Mouse (Mus musculus) embryonic facial prominence, embryonic 10.5 days (tissue): Measurements from ENCODE around the gene Gm853. TPM values are rescaled to one million over a fixed set of nuclear protein-coding genes. Genes with fewer than 3 reads are reported as not detected.

Experiments used
- DNase-seq: peaks from one replicate; pipeline ENCODE4 v3.0.0-alpha.2; 2017; ENCODE audit warnings: low spot score
- H3K27ac ChIP-seq: fragments of 300-500 bp; sonication (generic); replicated peaks from 2 replicates; pipeline ENCODE4 v1.5.1; 2016; ENCODE audit warnings: mild to moderate bottlenecking
- H3K27me3 ChIP-seq: fragments of 300-500 bp; sonication (generic); replicated peaks from 2 replicates; pipeline ENCODE4 v1.6.1; 2016; ENCODE audit warnings: low read depth, mild to moderate bottlenecking; ENCODE audit not compliant: poor library complexity, severe bottlenecking
- H3K36me3 ChIP-seq: fragments of 300-500 bp; sonication (generic); replicated peaks from 2 replicates; pipeline ENCODE4 v1.6.1; 2016; ENCODE audit warnings: mild to moderate bottlenecking, moderate library complexity
- H3K4me1 ChIP-seq: fragments of 300-500 bp; sonication (generic); 2 replicates; pipeline ENCODE4 v1.6.1; 2016
- H3K4me3 ChIP-seq: fragments of 300-500 bp; sonication (generic); 2 replicates; pipeline ENCODE4 v1.5.1; 2016; ENCODE audit warnings: mild to moderate bottlenecking, moderate library complexity
- H3K9me3 ChIP-seq: fragments of 300-500 bp; sonication (generic); 2 replicates; pipeline ENCODE4 v1.6.1; 2016; ENCODE audit warnings: mild to moderate bottlenecking
- WGBS: fragments of 180-500 bp; shearing (Covaris S2); methylation state at CpG from one replicate; pipeline ENCODE4 v1.1.7; 2016; 5-methylcytosine and 5-hydroxymethylcytosine counted together
- polyA plus RNA-seq: library from polyadenylated mRNA; unstranded; fragments of >200 nt; fragmentation: Nextera tagmentation; extraction: Ambion mirVana; gene quantifications from 2 replicates; pipeline ENCODE4 v1.2.1, GENCODE M21; 2016

The Gm853 gene
- polyA plus RNA-seq, 1 experiment from 2014 or later: not detected

GRCm38 (mm10) chr4:130169411-130169971 is 52.7 kb downstream of the Gm853 start:
- Histone ChIP-seq H3K4me1 (peaks cover 77% of the 10 kb centered on the region), H3K9me3 (no peaks in the 10 kb centered on the region), H3K27me3 (peaks cover 67% of the 10 kb centered on the region), H3K27ac (no peak overlapping the region), H3K4me3 (no peak overlapping the region), H3K36me3 (no peaks in the 10 kb centered on the region; the same call in 1 of the 2 replicates)
- DNase-seq: no peak
- WGBS: 83% methylated on average over 16 of the region's 16 CpGs

DNA sequence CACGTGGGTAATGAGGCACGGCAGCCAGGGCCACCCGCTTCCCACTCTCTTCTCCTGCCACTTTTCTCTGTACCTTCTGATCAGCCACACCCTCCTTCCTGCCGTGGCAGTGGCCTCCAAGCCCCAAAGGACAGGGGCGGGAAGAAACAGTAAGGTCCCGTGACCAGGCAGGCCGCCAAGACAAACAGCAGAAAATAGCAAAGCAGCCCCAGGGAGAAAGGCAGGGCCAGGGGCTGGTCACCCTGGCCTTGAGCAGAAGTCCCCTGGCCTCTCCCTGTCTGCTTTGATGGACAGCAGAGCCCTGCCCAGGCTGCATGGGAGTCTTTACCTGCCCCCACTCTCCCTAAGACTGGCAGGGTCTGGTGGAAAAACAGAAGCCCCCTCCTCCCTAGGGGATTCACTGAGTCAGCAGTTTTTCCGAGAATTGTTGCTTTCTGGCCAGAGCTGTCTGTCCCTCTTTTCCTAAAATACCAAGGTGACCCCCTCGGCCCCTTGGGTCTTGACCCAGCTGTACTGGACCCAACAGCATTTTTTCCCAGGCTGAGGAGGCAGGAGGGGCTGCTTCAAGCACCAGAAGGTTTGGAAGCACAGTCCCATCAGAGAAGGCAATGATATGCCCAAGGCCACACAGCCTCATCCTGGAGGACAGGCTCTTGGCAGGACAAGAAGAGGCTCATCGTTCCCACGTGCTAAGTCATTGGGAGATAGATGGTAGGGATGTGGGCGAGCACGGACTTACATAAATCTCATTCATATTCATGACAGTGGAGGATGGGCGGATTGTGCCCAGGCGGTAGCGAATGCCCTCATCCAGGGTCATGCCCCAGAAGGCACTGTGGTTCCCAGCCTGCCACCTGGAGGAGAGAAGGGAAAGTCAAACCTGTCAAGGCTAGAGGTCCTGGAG is 53.7 kb downstream of the Gm853 start:
- no peaks in the 10 kb centered on the region; the same call in 1 of the 2 replicates for H3K36me3 ChIP-seq
- H3K27ac ChIP-seq: peak overlapping the region; percentile 2
- 40% methylated on average over 16 of the region's 16 CpGs for WGBS
- DNase-seq: peak; percentile 66
- peaks cover 74% of the 10 kb centered on the region for H3K4me1 ChIP-seq
- H3K9me3 ChIP-seq: no peaks in the 10 kb centered on the region
- H3K4me3 ChIP-seq: no peak overlapping the region
- H3K27me3 ChIP-seq: peaks cover 67% of the 10 kb centered on the region

DNA sequence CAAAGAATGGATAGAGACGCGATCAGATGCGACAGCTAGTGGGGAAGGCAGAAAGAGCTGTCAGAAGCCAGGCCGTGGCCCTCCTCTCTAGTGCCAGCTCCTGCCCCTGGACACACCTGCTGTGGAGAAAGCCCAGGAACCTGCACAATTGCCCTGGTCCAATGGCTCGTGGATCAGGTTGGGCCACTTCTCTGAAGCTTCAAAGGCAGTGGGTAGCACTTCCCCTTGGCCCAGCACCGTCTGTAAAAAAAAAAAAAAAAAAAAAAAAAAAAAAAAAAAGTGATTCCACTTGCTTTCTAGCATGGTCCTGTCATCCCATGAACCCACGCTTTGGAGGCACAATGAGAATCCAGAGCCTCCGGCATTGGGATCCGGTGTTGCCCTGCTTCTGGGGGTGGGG is 54.4 kb downstream of the Gm853 start:
- 0 out of 2 replicates have a peak overlapping the region, but pooled peaks have one; percentile 1 for H3K27ac ChIP-seq
- peaks cover 74% of the 10 kb centered on the region for H3K4me1 ChIP-seq
- no peaks in the 10 kb centered on the region for H3K9me3 ChIP-seq
- 50% methylated on average over 9 of the region's 9 CpGs for WGBS
- no peak for DNase-seq
- H3K36me3 ChIP-seq: no peaks in the 10 kb centered on the region; the same call in 1 of the 2 replicates
- H3K4me3 ChIP-seq: peak overlapping the region; percentile 38
- H3K27me3 ChIP-seq: peaks cover 67% of the 10 kb centered on the region

DNA sequence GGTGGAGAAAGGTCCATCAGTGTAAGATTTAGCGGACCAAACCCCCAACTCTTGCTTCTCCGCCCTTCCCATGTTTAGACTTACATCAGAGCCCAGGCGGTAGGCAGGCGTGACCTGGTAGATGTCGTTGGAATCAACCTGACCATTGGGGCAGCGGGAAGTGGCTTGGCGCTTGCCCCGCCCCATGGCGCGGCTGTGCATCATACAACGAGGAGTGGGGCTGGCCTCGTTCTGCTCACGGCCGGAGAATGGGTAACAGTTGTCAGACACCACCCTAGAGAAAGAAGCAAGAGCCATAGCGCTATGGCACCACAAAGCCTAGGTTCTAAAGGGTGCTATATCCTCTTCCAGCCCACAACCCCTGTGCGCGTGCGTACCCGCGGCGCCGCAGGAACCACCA is 54.9 kb downstream of the Gm853 start:
- Histone ChIP-seq H3K4me3 (peak overlapping the region; percentile 38), H3K4me1 (peaks cover 73% of the 10 kb centered on the region)

DNA sequence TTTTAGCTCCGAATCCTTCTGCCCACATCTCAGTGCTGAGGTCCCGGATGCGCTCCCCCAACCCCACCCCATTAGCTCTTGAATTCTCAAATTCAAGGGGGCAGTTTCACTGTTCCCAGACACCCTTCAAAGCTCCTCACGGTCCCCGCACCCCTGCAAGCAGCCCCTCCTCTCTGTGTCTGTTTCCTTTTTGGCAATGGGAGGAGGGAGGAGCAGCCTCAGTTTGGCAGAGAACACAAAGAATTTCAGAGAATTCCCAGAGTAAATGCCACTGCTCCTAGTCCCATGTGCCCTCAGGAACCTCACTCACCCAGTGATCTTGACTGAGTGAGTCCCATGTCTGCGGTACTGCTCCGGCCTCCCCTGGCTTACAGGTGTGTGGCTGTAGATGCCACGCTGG is 55.6 kb downstream of the Gm853 start:
- Histone ChIP-seq H3K36me3 (no peaks in the 10 kb centered on the region; the same call in 1 of the 2 replicates), H3K9me3 (no peaks in the 10 kb centered on the region), H3K4me3 (no peak overlapping the region), H3K4me1 (peaks cover 70% of the 10 kb centered on the region), H3K27me3 (peaks cover 71% of the 10 kb centered on the region), H3K27ac (0 out of 2 replicates have a peak overlapping the region, but pooled peaks have one; percentile 1)
- DNase-seq: no peak
- WGBS: 82% methylated on average over 8 of the region's 8 CpGs

More for the DNA sequence above, 54.9 kb downstream of the Gm853 start:
- 44% methylated on average over 22 of the region's 22 CpGs for WGBS
- no peaks in the 10 kb centered on the region; the same call in 1 of the 2 replicates for H3K36me3 ChIP-seq
- H3K27ac ChIP-seq: 0 out of 2 replicates have a peak overlapping the region, but pooled peaks have one; percentile 1
- DNase-seq: peak; percentile 37
- peaks cover 67% of the 10 kb centered on the region for H3K27me3 ChIP-seq
- no peaks in the 10 kb centered on the region for H3K9me3 ChIP-seq

- Histone ChIP-seq H3K4me1 (peaks cover 69% of the 10 kb centered on the region), H3K4me3 (no peak overlapping the region), H3K27ac (peak overlapping the region; percentile 30; the same call in 1 of the 2 replicates), H3K36me3 (no peaks in the 10 kb centered on the region; the same call in 1 of the 2 replicates), H3K27me3 (peaks cover 76% of the 10 kb centered on the region), H3K9me3 (no peaks in the 10 kb centered on the region)
- WGBS: 78% methylated on average over 18 of the region's 18 CpGs
- no peak for DNase-seq
These were observed 56.1 kb downstream of the Gm853 start for GRCm38 (mm10) chr4:130166061-130166460.

- Histone ChIP-seq H3K9me3 (no peaks in the 10 kb centered on the region), H3K36me3 (no peaks in the 10 kb centered on the region; the same call in 1 of the 2 replicates), H3K27ac (peak overlapping the region; percentile 84; the same call in 1 of the 2 replicates), H3K4me1 (peaks cover 62% of the 10 kb centered on the region), H3K27me3 (peaks cover 95% of the 10 kb centered on the region), H3K4me3 (no peak overlapping the region)
- no peak for DNase-seq
- 71% methylated on average over 6 of the region's 6 CpGs for WGBS
These were observed 58.1 kb downstream of the Gm853 start for GRCm38 (mm10) chr4:130164121-130164520.

- peaks cover 55% of the 10 kb centered on the region for H3K4me1 ChIP-seq
- H3K4me3 ChIP-seq: peak overlapping the region; percentile 48
- DNase-seq: peak; percentile 60
- peak overlapping the region; percentile 84 for H3K27ac ChIP-seq
- no peaks in the 10 kb centered on the region for H3K9me3 ChIP-seq
- H3K27me3 ChIP-seq: peaks cover 91% of the 10 kb centered on the region
- no peaks in the 10 kb centered on the region; the same call in 1 of the 2 replicates for H3K36me3 ChIP-seq
- 2% methylated on average over 20 of the region's 20 CpGs for whole genome bisulfite sequencing
These were observed 58.8 kb downstream of the Gm853 start for GRCm38 (mm10) chr4:130163391-130163861.

DNA sequence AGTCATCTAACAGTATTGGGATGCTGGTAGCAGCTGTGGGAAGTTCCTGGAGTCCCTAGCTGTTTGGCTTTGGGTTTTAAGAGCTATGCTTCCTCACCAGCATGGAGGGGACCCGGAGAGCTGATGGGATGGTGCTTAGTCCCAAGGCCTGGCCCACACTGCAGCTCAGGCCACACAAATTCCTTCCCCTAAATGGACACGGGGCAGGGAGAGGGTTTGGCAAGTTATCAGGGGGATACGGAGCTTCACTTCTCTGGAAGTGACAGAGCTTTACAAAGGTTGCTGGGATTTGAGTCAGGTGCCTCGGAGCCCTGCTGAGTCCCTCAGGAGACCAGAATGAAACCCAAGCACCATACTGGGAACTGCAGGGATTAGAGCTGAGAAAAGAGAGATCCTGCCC is 60.9 kb downstream of the Gm853 start:
- no peak for DNase-seq
- Histone ChIP-seq H3K27ac (no peak overlapping the region; the same call in 1 of the 2 replicates), H3K4me1 (peaks cover 41% of the 10 kb centered on the region), H3K36me3 (no peaks in the 10 kb centered on the region; the same call in 1 of the 2 replicates), H3K9me3 (no peaks in the 10 kb centered on the region), H3K27me3 (peaks cover 72% of the 10 kb centered on the region), H3K4me3 (no peak overlapping the region)
- 24% methylated on average over 4 of the region's 4 CpGs for WGBS

Other genes starting within 250 kb of the Gm853 start
- gene Adgrb2, start 237.5 kb downstream of the Gm853 start, polyA plus RNA-seq: 1.1 and 1.2 TPM in 2 replicates
- gene Col16a1, start 174.6 kb downstream of the Gm853 start, polyA plus RNA-seq: 4.7 and 7.2 TPM in 2 replicates
- 69.2 and 73.2 TPM in 2 replicates for gene Pef1, start 119.8 kb downstream of the Gm853 start, polyA plus RNA-seq
- 0.21 and 0.41 TPM in 2 replicates for gene Hcrtr1, start 83.0 kb downstream of the Gm853 start, polyA plus RNA-seq
- gene Tinagl1, start 47.3 kb downstream of the Gm853 start, polyA plus RNA-seq: 10.7 and 12.3 TPM in 2 replicates
- 43.6 and 60.0 TPM in 2 replicates for gene Serinc2, start 56.8 kb upstream of the Gm853 start, polyA plus RNA-seq
- gene Fabp3, start 86.2 kb upstream of the Gm853 start, polyA plus RNA-seq: 15.6 and 16.2 TPM in 2 replicates
- 0.77 TPM in 1 of 2 replicates, not detected in the other for gene Gm10570, start 86.3 kb upstream of the Gm853 start, polyA plus RNA-seq
- gene Zcchc17, start 137.5 kb upstream of the Gm853 start, polyA plus RNA-seq: 70.9 and 73.3 TPM in 2 replicates
- 220 and 225 TPM in 2 replicates for gene Snrnp40, start 137.7 kb upstream of the Gm853 start, polyA plus RNA-seq